Mouse (Mus musculus) CH12.LX (cell line): ENCODE results near the gene Cryzl1. TPM values are rescaled to one million over a fixed set of nuclear protein-coding genes. Genes with fewer than 3 reads are reported as not detected.
A peak's percentile ranks its signal among the peaks of the same experiment; 100 is the strongest.

Experiments
- DNase-seq: peaks from one replicate; pipeline ENCODE4 v3.0.0-alpha.2; 2013; ENCODE audit errors: extremely low read depth
- H3K27ac ChIP-seq: 2 replicates; pipeline ENCODE4 v1.5.1; 2012; ENCODE audit warnings: low read depth, mild to moderate bottlenecking, control low read depth, moderate library complexity; ENCODE audit not compliant: insufficient read depth
- H3K27me3 ChIP-seq: replicated peaks from 2 replicates; pipeline ENCODE3; 2012; ENCODE audit warnings: inconsistent platforms
- H3K36me3 ChIP-seq, 2 experiments: replicated peaks in 1 of 2; 2 replicates each; pipeline versions ENCODE3 to v1.6.1; 2012; ENCODE audit warnings: inconsistent platforms in 1 of 2, low read length in 1 of 2, mild to moderate bottlenecking in 1 of 2, mixed read lengths in 1 of 2, moderate library complexity in 1 of 2; ENCODE audit not compliant: control insufficient read depth in 1 of 2, insufficient read depth in 1 of 2
- H3K4me1 ChIP-seq, 2 experiments: 2 replicates each; pipeline ENCODE4 v1.6.1; 2012; ENCODE audit warnings: inconsistent platforms in 1 of 2, moderate library complexity in 1 of 2; ENCODE audit not compliant: insufficient read depth in 2 of 2, control insufficient read depth in 1 of 2
- H3K4me2 ChIP-seq: 2 replicates; pipeline ENCODE4 v1.6.1; 2012; ENCODE audit warnings: low read depth, mild to moderate bottlenecking, control low read depth; ENCODE audit not compliant: poor library complexity, insufficient read depth, severe bottlenecking
- H3K4me3 ChIP-seq, 3 experiments: fragments of 150-350 bp in 1 of 3; sonication (generic) in 1 of 3; replicated peaks in 1 of 3; 2 replicates each; pipeline versions ENCODE3 to v1.5.1; 2011 to 2012; ENCODE audit warnings: low read depth in 2 of 3, low read length in 2 of 3, mild to moderate bottlenecking in 2 of 3, moderate library complexity in 2 of 3, control low read depth in 1 of 3, improper control_type of control experiment in 1 of 3, inconsistent platforms in 1 of 3, mixed read lengths in 1 of 3; ENCODE audit not compliant: poor library complexity in 1 of 3
- H3K79me2 ChIP-seq: replicated peaks from 2 replicates; pipeline ENCODE4 v1.6.1; 2012; ENCODE audit warnings: mild to moderate bottlenecking, moderate library complexity; ENCODE audit not compliant: control insufficient read depth, poor library complexity, insufficient read depth, severe bottlenecking; ENCODE audit errors: extremely low read depth
- H3K9ac ChIP-seq: 2 replicates; pipeline ENCODE4 v1.6.1; 2012; ENCODE audit warnings: low read depth, mild to moderate bottlenecking, control low read depth, moderate library complexity; ENCODE audit not compliant: insufficient read depth
- H3K9me3 ChIP-seq: replicated peaks from 2 replicates; pipeline ENCODE3; 2012; ENCODE audit warnings: low read length, inconsistent platforms, mixed read lengths
- BHLHE40 ChIP-seq: IDR thresholded peaks from 2 replicates; pipeline ENCODE4 v1.6.1; 2011; ENCODE audit warnings: mild to moderate bottlenecking, low read depth, low read length, improper control_type of control experiment
- CHD1 ChIP-seq: IDR thresholded peaks from 2 replicates; pipeline ENCODE4 v1.6.1; 2012; ENCODE audit warnings: low read depth, low read length, improper control_type of control experiment, inconsistent platforms
- CHD2 ChIP-seq: IDR thresholded peaks from 2 replicates; pipeline ENCODE4 v1.6.1; 2011; ENCODE audit warnings: low read length, improper control_type of control experiment
- CTCF ChIP-seq, 2 experiments: IDR thresholded peaks in 1 of 2; conservative IDR thresholded peaks in 1 of 2; 2 replicates each; pipeline ENCODE4 v1.5.1; 2011 to 2012; ENCODE audit warnings: low read depth in 2 of 2, low read length in 2 of 2, improper control_type of control experiment in 1 of 2, inconsistent platforms in 1 of 2, mild to moderate bottlenecking in 1 of 2, moderate library complexity in 1 of 2
- E2F4 ChIP-seq: IDR thresholded peaks from 2 replicates; pipeline ENCODE4 v1.6.1; 2011; ENCODE audit warnings: low read depth, low read length, improper control_type of control experiment; ENCODE audit not compliant: insufficient replicate concordance
- ELF1 ChIP-seq: IDR thresholded peaks from 2 replicates; pipeline ENCODE4 v1.6.1; 2014; ENCODE audit warnings: low read depth, mild to moderate bottlenecking, inconsistent platforms, low read length, improper control_type of control experiment
- EP300 ChIP-seq: IDR thresholded peaks from 2 replicates; pipeline ENCODE4 v1.6.1; 2011; ENCODE audit warnings: low read length, improper control_type of control experiment
- ETS1 ChIP-seq: conservative IDR thresholded peaks from 2 replicates; pipeline ENCODE4 v1.6.1; 2012; ENCODE audit warnings: low read depth, mild to moderate bottlenecking, inconsistent platforms, low read length, improper control_type of control experiment, moderate library complexity
- GABPA ChIP-seq: IDR thresholded peaks from 2 replicates; pipeline ENCODE4 v1.6.1; 2012; ENCODE audit warnings: low read depth, low read length, improper control_type of control experiment, inconsistent platforms; ENCODE audit not compliant: insufficient replicate concordance
- HCFC1 ChIP-seq: IDR thresholded peaks from 2 replicates; pipeline ENCODE4 v1.6.1; 2012; ENCODE audit warnings: low read depth, mild to moderate bottlenecking, inconsistent platforms, low read length, improper control_type of control experiment
- IRF4 ChIP-seq: IDR thresholded peaks from 2 replicates; pipeline ENCODE4 v1.6.1; 2014; ENCODE audit warnings: low read depth, mild to moderate bottlenecking, inconsistent platforms, low read length, improper control_type of control experiment
- JUN ChIP-seq: IDR thresholded peaks from 2 replicates; pipeline ENCODE4 v1.6.1; 2011; ENCODE audit warnings: low read depth, mild to moderate bottlenecking, low read length, improper control_type of control experiment, moderate library complexity; ENCODE audit not compliant: insufficient read depth
- JUND ChIP-seq: conservative IDR thresholded peaks from 2 replicates; pipeline ENCODE4 v1.6.1; 2011; ENCODE audit warnings: low read depth, low read length, improper control_type of control experiment
- KAT2A ChIP-seq: IDR thresholded peaks from 2 replicates; pipeline ENCODE4 v1.6.1; 2012; ENCODE audit warnings: low read length, improper control_type of control experiment, inconsistent platforms; ENCODE audit not compliant: insufficient replicate concordance
- MAFK ChIP-seq: IDR thresholded peaks from 2 replicates; pipeline ENCODE4 v1.6.1; 2011; ENCODE audit warnings: low read length, improper control_type of control experiment; ENCODE audit not compliant: insufficient replicate concordance
- MAX ChIP-seq: IDR thresholded peaks from 2 replicates; pipeline ENCODE4 v1.6.1; 2011; ENCODE audit warnings: low read length, improper control_type of control experiment
- MAZ ChIP-seq: IDR thresholded peaks from 2 replicates; pipeline ENCODE4 v1.6.1; 2012; ENCODE audit warnings: low read depth, mild to moderate bottlenecking, inconsistent platforms, low read length, improper control_type of control experiment, moderate library complexity
- MEF2A ChIP-seq: IDR thresholded peaks from 2 replicates; pipeline ENCODE4 v1.6.1; 2014; ENCODE audit warnings: low read depth, mild to moderate bottlenecking, inconsistent platforms, low read length, improper control_type of control experiment, borderline replicate concordance
- MXI1 ChIP-seq: IDR thresholded peaks from 2 replicates; pipeline ENCODE4 v1.6.1; 2011; ENCODE audit warnings: mild to moderate bottlenecking, low read depth, low read length, improper control_type of control experiment
- MYC ChIP-seq: IDR thresholded peaks from 2 replicates; pipeline ENCODE4 v1.6.1; 2011; ENCODE audit warnings: low read depth, mild to moderate bottlenecking, improper control_type of control experiment, low read length
- NELFE ChIP-seq: IDR thresholded peaks from 2 replicates; pipeline ENCODE4 v1.6.1; 2011; ENCODE audit warnings: low read depth, low read length, improper control_type of control experiment
- NRF1 ChIP-seq: IDR thresholded peaks from 2 replicates; pipeline ENCODE4 v1.6.1; 2014; ENCODE audit warnings: low read depth, mild to moderate bottlenecking, inconsistent platforms, low read length, improper control_type of control experiment, moderate library complexity
- PAX5 ChIP-seq: IDR thresholded peaks from 2 replicates; pipeline ENCODE4 v1.6.1; 2012; ENCODE audit warnings: low read length, inconsistent platforms, mixed read lengths
- POLR2A ChIP-seq: IDR thresholded peaks from 2 replicates; pipeline ENCODE4 v1.6.1; 2011; ENCODE audit warnings: low read depth, mild to moderate bottlenecking, improper control_type of control experiment, low read length
- POLR2AphosphoS2 ChIP-seq: IDR thresholded peaks from 2 replicates; pipeline ENCODE4 v1.6.1; 2011; ENCODE audit warnings: low read depth, low read length, improper control_type of control experiment
- RAD21 ChIP-seq: IDR thresholded peaks from 2 replicates; pipeline ENCODE4 v1.6.1; 2011; ENCODE audit warnings: low read depth, mild to moderate bottlenecking, low read length, improper control_type of control experiment, moderate library complexity
- RCOR1 ChIP-seq: conservative IDR thresholded peaks from 2 replicates; pipeline ENCODE4 v1.6.1; 2012; ENCODE audit warnings: low read depth, mild to moderate bottlenecking, inconsistent platforms, low read length, improper control_type of control experiment
- SIN3A ChIP-seq: IDR thresholded peaks from 2 replicates; pipeline ENCODE4 v1.6.1; 2012; ENCODE audit warnings: low read length, improper control_type of control experiment, inconsistent platforms
- SMC3 ChIP-seq: IDR thresholded peaks from 2 replicates; pipeline ENCODE4 v1.6.1; 2011; ENCODE audit warnings: low read depth, low read length, improper control_type of control experiment
- TBP ChIP-seq: conservative IDR thresholded peaks from 2 replicates; pipeline ENCODE4 v1.6.1; 2011; ENCODE audit warnings: low read depth, low read length, improper control_type of control experiment
- TCF12 ChIP-seq: IDR thresholded peaks from 2 replicates; pipeline ENCODE4 v1.6.1; 2014; ENCODE audit warnings: low read depth, mild to moderate bottlenecking, inconsistent platforms, low read length, improper control_type of control experiment
- UBTF ChIP-seq: IDR thresholded peaks from 2 replicates; pipeline ENCODE4 v1.6.1; 2012; ENCODE audit warnings: low read depth, mild to moderate bottlenecking, inconsistent platforms, low read length, improper control_type of control experiment, moderate library complexity
- USF1 ChIP-seq: IDR thresholded peaks from 2 replicates; pipeline ENCODE4 v1.6.1; 2014; ENCODE audit warnings: low read depth, mild to moderate bottlenecking, inconsistent platforms, low read length, improper control_type of control experiment
- USF2 ChIP-seq: conservative IDR thresholded peaks from 2 replicates; pipeline ENCODE4 v1.6.1; 2011; ENCODE audit warnings: low read depth, low read length, improper control_type of control experiment
- ZC3H11A ChIP-seq: IDR thresholded peaks from 2 replicates; pipeline ENCODE4 v1.6.1; 2012; ENCODE audit warnings: low read depth, mild to moderate bottlenecking, inconsistent platforms, low read length, improper control_type of control experiment
- ZKSCAN1 ChIP-seq: IDR thresholded peaks from 2 replicates; pipeline ENCODE4 v1.6.1; 2012; ENCODE audit warnings: low read depth, inconsistent platforms, low read length, improper control_type of control experiment, borderline replicate concordance
- ZMIZ1 ChIP-seq: IDR thresholded peaks from 2 replicates; pipeline ENCODE4 v1.6.1; 2012; ENCODE audit warnings: low read depth, mild to moderate bottlenecking, inconsistent platforms, low read length, improper control_type of control experiment
- ZNF384 ChIP-seq: IDR thresholded peaks from 2 replicates; pipeline ENCODE4 v1.6.1; 2012; ENCODE audit warnings: low read depth, low read length, improper control_type of control experiment, inconsistent platforms
- dilution Hi-C: fragments of 300-500 bp; cut with MboI; formaldehyde crosslinking; loops from 2 replicates; pipeline ENCODE4 v1.14.3; 2020; ENCODE audit warnings: low sequenced_read_pairs; ENCODE audit not compliant: extremely low pct_unique_long_range_greater_than_20kb, extremely low pct_ligation_motif_present
- in situ Hi-C: fragments of 300-500 bp; cut with MboI; formaldehyde crosslinking; loops from 3 replicates; pipeline ENCODE4 v1.14.3; 2019; ENCODE audit warnings: low sequenced_read_pairs, low pct_ligation_motif_present, low pct_unique_long_range_greater_than_20kb, mixed read lengths
- polyA plus RNA-seq: library from polyadenylated mRNA; unstranded; fragments of >175 nt; gene quantifications from 2 replicates; pipeline ENCODE4 v1.2.1, GENCODE M21; 2012; ENCODE audit warnings: low read depth; ENCODE audit not compliant: insufficient read length
- total RNA-seq, 2 experiments: library from RNA; depleted of rRNA; stranded (reverse); fragments of 300-350 nt in 1 of 2; fragments of >200 nt in 1 of 2; gene quantifications; 2 replicates each; pipeline ENCODE4 v1.2.3; 2012 to 2014

Gene Cryzl1
- total and polyA plus RNA-seq, 3 experiments, result 105 to 115 (median 111) TPM

- peak; percentile 84 for DNase-seq
- peaks cover 78% of the 10 kb centered on the region for H3K79me2 ChIP-seq
- dilution Hi-C loops, result no loop called here
- H3K4me1 ChIP-seq, result peaks cover 0 to 41% of the 10 kb centered on the region in 2 experiments; a peak in 2 of 4 replicates
- no peaks in the 10 kb centered on the region for H3K27me3 ChIP-seq
- H3K9me3 ChIP-seq, result no peaks in the 10 kb centered on the region
- peak overlapping the region; percentile 69 to 87 (median 74) for H3K4me3 ChIP-seq
- H3K9ac ChIP-seq, result peak overlapping the region; percentile 88
- peak overlapping the region; percentile 84 for H3K4me2 ChIP-seq
- H3K36me3 ChIP-seq, result peaks cover 21 to 44% of the 10 kb centered on the region in 2 experiments
- in situ Hi-C loops, result no loop called here
- TF ChIP-seq EP300, result peak; percentile 25; the same call in 1 of the 2 replicates
- peak; percentile 66; the same call in 1 of the 2 replicates for TF ChIP-seq MAZ
- TF ChIP-seq ELF1, result peak; percentile 86
- no peak for TF ChIP-seq MAFK
- TF ChIP-seq ZKSCAN1, result no peak
- TF ChIP-seq KAT2A, result 0 out of 2 replicates have a peak, but pooled peaks have one; percentile 25
- TF ChIP-seq ZMIZ1, result no peak
- TF ChIP-seq ZNF384, result no peak
- no peak for TF ChIP-seq JUN
- no peak for TF ChIP-seq TBP
- TF ChIP-seq PAX5, result no peak
- TF ChIP-seq GABPA, result no peak
- peak; percentile 97 for TF ChIP-seq MAX
- no peak for TF ChIP-seq USF1
- TF ChIP-seq RCOR1, result no peak
- TF ChIP-seq MEF2A, result no peak
- TF ChIP-seq CTCF (conservative IDR thresholded peaks at IDR 0.05 in 1 of 2, IDR thresholded peaks at IDR 0.05 in 1 of 2; ENCODE audit: low read depth in 2 of 2, low read length in 2 of 2), result peak in 1 of 2 experiments; percentile 63; a peak in 2 of 4 replicates
- TF ChIP-seq NELFE, result 0 out of 2 replicates have a peak, but pooled peaks have one; percentile 35
- TF ChIP-seq IRF4, result no peak; the same call in 1 of the 2 replicates
- TF ChIP-seq TCF12, result peak; percentile 44; the same call in 1 of the 2 replicates
- TF ChIP-seq RAD21, result peak; percentile 27
- 0 out of 2 replicates have a peak, but pooled peaks have one; percentile 22 for TF ChIP-seq JUND
- TF ChIP-seq POLR2AphosphoS2, result no peak; the same call in 1 of the 2 replicates
- peak; percentile 60; the same call in 1 of the 2 replicates for TF ChIP-seq HCFC1
- TF ChIP-seq BHLHE40, result peak; percentile 91
- TF ChIP-seq SMC3, result peak; percentile 44
- peak; percentile 87 for TF ChIP-seq CHD1
- no peak for TF ChIP-seq ZC3H11A
- 0 out of 2 replicates have a peak, but pooled peaks have one; percentile 28 for TF ChIP-seq E2F4
- 0 out of 2 replicates have a peak, but pooled peaks have one; percentile 40 for TF ChIP-seq ETS1
- TF ChIP-seq NRF1, result no peak
- peak; percentile 98 for TF ChIP-seq MYC
- TF ChIP-seq SIN3A, result peak; percentile 98
- TF ChIP-seq UBTF, result no peak
- no peak; the same call in 1 of the 2 replicates for TF ChIP-seq POLR2A
- TF ChIP-seq USF2, result 0 out of 2 replicates have a peak, but pooled peaks have one; percentile 12
- TF ChIP-seq MXI1, result peak; percentile 99
- peak; percentile 2; the same call in 1 of the 2 replicates for TF ChIP-seq CHD2
- 0 out of 2 replicates have a peak overlapping the region, but pooled peaks have one; percentile 24 for H3K27ac ChIP-seq
These were observed 82.7 kb downstream of the Cryzl1 start for GRCm38 (mm10) chr16:91645995-91646602.
